ENCODE assay signal across 16 mouse cellular contexts in the genomic region with DNA sequence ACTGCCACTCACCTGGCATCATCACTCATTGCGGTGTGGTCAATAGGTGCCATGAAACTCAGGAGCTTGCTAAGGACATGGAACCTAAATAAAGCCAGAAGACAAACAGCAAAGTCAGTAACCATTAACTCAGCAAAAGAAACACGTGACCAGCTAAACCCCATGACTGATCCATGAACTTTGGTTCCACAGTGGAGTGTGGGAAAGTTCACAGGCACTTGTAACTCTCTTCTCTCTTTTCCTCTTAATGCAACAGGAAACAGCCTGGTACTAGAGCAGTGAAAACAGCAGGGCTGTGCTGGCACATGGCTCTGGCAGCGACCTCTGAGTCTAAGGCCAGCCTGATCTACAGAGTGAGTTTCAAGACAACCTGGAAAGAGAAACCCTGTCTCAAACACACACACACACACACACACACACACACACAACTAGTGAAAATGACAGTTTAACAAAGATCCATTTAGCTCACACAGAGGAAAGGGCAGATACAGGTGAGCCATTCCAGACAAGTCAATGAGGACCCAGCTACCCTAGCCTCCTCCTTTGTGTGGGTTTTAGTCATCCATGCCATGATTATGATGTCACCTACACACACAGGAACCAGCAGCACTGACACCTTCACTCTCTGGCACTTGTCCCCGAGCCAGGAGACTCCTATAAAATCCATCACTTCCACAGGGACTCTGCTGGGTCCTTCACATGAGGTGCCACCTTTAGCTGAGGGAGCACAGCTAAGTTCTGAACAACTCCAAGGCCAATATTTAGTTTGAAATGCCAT.
DNase-seq lines count a peak whose midpoint lies in the region; ATAC-seq and TF ChIP-seq lines count a peak whose summit lies in the region.
"Had no signal": no experiment of that assay in that cellular context is flagged by ENCODE, and none has a peak within 500 bp of the region (broad histone marks: within the 10 kb centered on the region; RNA-seq: fewer than 3 reads in every experiment).

No protein-coding gene starts in this region.

- no peak overlapping the region for H3K9ac ChIP-seq in kidney, postnatal 0 days (ENCODE audit: low read depth, low read length)
- H3K9ac ChIP-seq in liver, embryonic 15.5 days: no peak overlapping the region
- no peak overlapping the region for H3K9ac ChIP-seq in hindbrain, embryonic 14.5 days
- H3K9ac ChIP-seq: embryonic facial prominence, embryonic 15.5 days; forebrain, embryonic 13.5 days; heart, embryonic 12.5 days; limb, embryonic 13.5 days; midbrain, embryonic 13.5 days had no signal

- no peaks in the 10 kb centered on the region for H3K4me1 ChIP-seq in kidney, postnatal 0 days (replicated peaks; ENCODE audit: insufficient read depth, low read length)
- H3K4me1 ChIP-seq in liver, embryonic 15.5 days (replicated peaks): peaks cover 9% of the 10 kb centered on the region
- no peaks in the 10 kb centered on the region for H3K4me1 ChIP-seq in hindbrain, embryonic 14.5 days (replicated peaks; ENCODE audit: control insufficient read depth, insufficient read depth, low read length)
- H3K4me1 ChIP-seq: embryonic facial prominence, embryonic 15.5 days; forebrain, embryonic 13.5 days; limb, embryonic 13.5 days; midbrain, embryonic 13.5 days had no signal

- DNase-seq in adipocyte (ENCODE audit: low spot score): peak; percentile 81
- peak; percentile 19 for DNase-seq in kidney, postnatal 0 days (ENCODE audit: low spot score)
- no peak for DNase-seq in ovary, postnatal 36 days (ENCODE audit: low spot score)
- no peak for DNase-seq in hindbrain, embryonic 14.5 days (ENCODE audit: low spot score)
- DNase-seq in embryo, embryonic 11 days: no peak
- DNase-seq: cerebellum, adult 2 months; gastrocnemius, postnatal 25 days; spleen, adult 18-20 months had no signal

- 72% methylated on average over 4 of the region's 4 CpGs for WGBS in kidney, postnatal 0 days
- WGBS in liver, embryonic 15.5 days (ENCODE audit: insufficient replicate concordance): 74% methylated on average over 4 of the region's 4 CpGs
- WGBS in hindbrain, embryonic 14.5 days: 90% methylated on average over 4 of the region's 4 CpGs

- no peaks in the 10 kb centered on the region for H3K9me3 ChIP-seq in kidney, postnatal 0 days (replicated peaks; ENCODE audit: low read length)
- H3K9me3 ChIP-seq in liver, embryonic 15.5 days (replicated peaks): no peaks in the 10 kb centered on the region
- no peaks in the 10 kb centered on the region for H3K9me3 ChIP-seq in hindbrain, embryonic 14.5 days (ENCODE audit: control insufficient read depth, low read length)
- H3K9me3 ChIP-seq: embryonic facial prominence, embryonic 15.5 days; forebrain, embryonic 13.5 days; heart, embryonic 12.5 days; limb, embryonic 13.5 days; midbrain, embryonic 13.5 days had no signal

- no peak overlapping the region for H3K4me3 ChIP-seq in kidney, postnatal 0 days (replicated peaks; ENCODE audit: low read depth, low read length)
- H3K4me3 ChIP-seq in liver, embryonic 15.5 days (replicated peaks): no peak overlapping the region
- H3K4me3 ChIP-seq in hindbrain, embryonic 14.5 days (replicated peaks; ENCODE audit: low read length): no peak overlapping the region
- H3K4me3 ChIP-seq: embryonic facial prominence, embryonic 15.5 days; forebrain, embryonic 13.5 days; heart, embryonic 12.5 days; limb, embryonic 13.5 days; midbrain, embryonic 13.5 days had no signal

- TF ChIP-seq CTCF in kidney, postnatal 0 days (IDR thresholded peaks at IDR 0.05; ENCODE audit: low read depth): no peak

- peaks cover 12% of the 10 kb centered on the region; the same call in 1 of the 2 replicates for H3K36me3 ChIP-seq in kidney, postnatal 0 days (ENCODE audit: insufficient read depth, low read length)
- H3K36me3 ChIP-seq in liver, embryonic 15.5 days (replicated peaks): 0 out of 2 replicates have a peak, but pooled peaks cover 9% of the 10 kb centered on the region
- H3K36me3 ChIP-seq in hindbrain, embryonic 14.5 days (replicated peaks; ENCODE audit: control insufficient read depth, insufficient read depth): peaks cover 28% of the 10 kb centered on the region

- peak overlapping the region; percentile 20; the same call in 1 of the 2 replicates for H3K27ac ChIP-seq in kidney, postnatal 0 days
- peak overlapping the region; percentile 62 for H3K27ac ChIP-seq in liver, embryonic 15.5 days (replicated peaks)
- H3K27ac ChIP-seq in hindbrain, embryonic 14.5 days: no peak overlapping the region
- H3K27ac ChIP-seq: embryonic facial prominence, embryonic 15.5 days; forebrain, embryonic 13.5 days; limb, embryonic 13.5 days; midbrain, embryonic 13.5 days had no signal

- 0 out of 2 replicates have a peak, but pooled peaks have one; percentile 9 for ATAC-seq in erythroblast, adult 5-6 weeks (replicated peaks; ENCODE audit: low FRiP score, poor library complexity, severe bottlenecking)
- ATAC-seq in kidney, postnatal 0 days (replicated peaks; ENCODE audit: low FRiP score, low read depth): peak; percentile 92
- peak; percentile 76 for ATAC-seq in liver, embryonic 15.5 days (ENCODE audit: insufficient read depth)
- no peak for ATAC-seq in hindbrain, embryonic 14.5 days (ENCODE audit: low FRiP score)
- ATAC-seq: forebrain, embryonic 13.5 days; inflammation-experienced regulatory T-cells, adult 6 months; midbrain, embryonic 13.5 days had no signal

- no peaks in the 10 kb centered on the region for H3K27me3 ChIP-seq in kidney, postnatal 0 days (ENCODE audit: insufficient read depth, low read length)
- no peaks in the 10 kb centered on the region for H3K27me3 ChIP-seq in liver, embryonic 15.5 days
- H3K27me3 ChIP-seq in hindbrain, embryonic 14.5 days (ENCODE audit: control insufficient read depth, insufficient read depth, low read length): no peaks in the 10 kb centered on the region
- H3K27me3 ChIP-seq: embryonic facial prominence, embryonic 15.5 days; forebrain, embryonic 13.5 days; heart, embryonic 12.5 days; limb, embryonic 13.5 days; midbrain, embryonic 13.5 days had no signal

- no peak overlapping the region for H3K4me2 ChIP-seq in kidney, postnatal 0 days (ENCODE audit: low read length)
- H3K4me2 ChIP-seq in liver, embryonic 15.5 days: peak overlapping the region; percentile 19; the same call in 1 of the 2 replicates
- H3K4me2 ChIP-seq in hindbrain, embryonic 14.5 days (replicated peaks): no peak overlapping the region
- H3K4me2 ChIP-seq: embryonic facial prominence, embryonic 15.5 days; forebrain, embryonic 13.5 days; heart, embryonic 12.5 days; limb, embryonic 13.5 days; midbrain, embryonic 13.5 days had no signal

Comparison
In these comparisons a context has a peak if more than half of its experiments do, and no peak if none do; other contexts are left out.
1. DNase-seq: peak in adipocyte (single experiment) and kidney, postnatal 0 days (single experiment); none in ovary, postnatal 36 days (single experiment), hindbrain, embryonic 14.5 days (single experiment) and embryo, embryonic 11 days (single experiment).